In the genomic region with DNA sequence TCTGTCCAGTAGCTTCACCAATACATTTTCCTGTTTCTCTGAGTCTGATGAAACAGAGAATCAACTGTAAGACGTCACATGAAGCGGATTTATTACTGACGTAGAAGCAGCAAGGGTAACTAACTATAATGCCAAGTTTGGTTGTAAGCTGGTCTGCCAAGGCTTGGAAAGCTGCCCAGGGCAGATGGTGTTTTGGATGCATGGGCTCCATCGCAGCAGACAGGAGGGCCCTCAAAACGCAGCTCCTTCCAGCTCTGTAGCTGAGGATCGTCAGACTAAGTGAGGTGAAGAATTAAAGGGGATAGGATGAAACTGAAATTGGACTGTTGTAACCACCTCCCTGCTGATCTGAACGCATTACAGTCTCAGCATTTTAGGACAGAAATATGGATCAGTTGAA, we compare ENCODE assay signal across 11 mouse cellular contexts.
DNase-seq lines count a peak whose midpoint lies in the region; ATAC-seq and TF ChIP-seq lines count a peak whose summit lies in the region.
"Had no signal": no experiment of that assay in that cellular context is flagged by ENCODE, and none has a peak within 500 bp of the region (broad histone marks: within the 10 kb centered on the region; RNA-seq: fewer than 3 reads in every experiment).

No protein-coding gene starts in this region.

- no peak overlapping the region for H3K4me2 ChIP-seq in hindbrain, embryonic 14.5 days (replicated peaks)
- no peak overlapping the region for H3K4me2 ChIP-seq in hindbrain, embryonic 12.5 days (replicated peaks)
- no peak overlapping the region for H3K4me2 ChIP-seq in neural tube, embryonic 15.5 days
- H3K4me2 ChIP-seq in liver, embryonic 11.5 days, result no peak overlapping the region
- no peak overlapping the region for H3K4me2 ChIP-seq in lung, postnatal 0 days (replicated peaks; ENCODE audit: low read depth, low read length)

- no peaks in the 10 kb centered on the region for H3K9me3 ChIP-seq in hindbrain, embryonic 14.5 days (ENCODE audit: control insufficient read depth, low read length)
- no peaks in the 10 kb centered on the region for H3K9me3 ChIP-seq in hindbrain, embryonic 12.5 days (replicated peaks)
- H3K9me3 ChIP-seq in neural tube, embryonic 15.5 days (replicated peaks), result no peaks in the 10 kb centered on the region
- no peaks in the 10 kb centered on the region for H3K9me3 ChIP-seq in liver, embryonic 11.5 days (ENCODE audit: control insufficient read depth, low read length)
- H3K9me3 ChIP-seq in lung, postnatal 0 days (ENCODE audit: low read length), result no peaks in the 10 kb centered on the region

- peak; percentile 52 for ATAC-seq in hindbrain, embryonic 14.5 days (ENCODE audit: low FRiP score)
- no peak for ATAC-seq in hindbrain, embryonic 12.5 days (ENCODE audit: low FRiP score)
- peak; percentile 55; the same call in 1 of the 2 replicates for ATAC-seq in neural tube, embryonic 15.5 days (ENCODE audit: low FRiP score)
- ATAC-seq in liver, embryonic 11.5 days (replicated peaks; ENCODE audit: low FRiP score), result no peak
- no peak for ATAC-seq in lung, postnatal 0 days
- ATAC-seq: liver, postnatal 0 days had no signal

- no peak overlapping the region for H3K27ac ChIP-seq in hindbrain, embryonic 14.5 days
- no peak overlapping the region for H3K27ac ChIP-seq in hindbrain, embryonic 12.5 days
- H3K27ac ChIP-seq in layer of hippocampus, adult 2 months, result peak overlapping the region; percentile 59; the same call in 1 of the 2 replicates
- no peak overlapping the region for H3K27ac ChIP-seq in neural tube, embryonic 15.5 days (replicated peaks)
- no peak overlapping the region for H3K27ac ChIP-seq in liver, embryonic 11.5 days (ENCODE audit: low read depth, low read length)
- no peak overlapping the region for H3K27ac ChIP-seq in lung, postnatal 0 days (ENCODE audit: low read length)

- 75% methylated on average over 7 of the region's 7 CpGs for WGBS in hindbrain, embryonic 14.5 days
- WGBS in hindbrain, embryonic 12.5 days, result 91% methylated on average over 7 of the region's 7 CpGs
- WGBS in neural tube, embryonic 15.5 days, result 66% methylated on average over 7 of the region's 7 CpGs
- 84% methylated on average over 7 of the region's 7 CpGs for WGBS in liver, embryonic 11.5 days
- 75% methylated on average over 7 of the region's 7 CpGs for WGBS in lung, postnatal 0 days

- no peaks in the 10 kb centered on the region for H3K27me3 ChIP-seq in hindbrain, embryonic 14.5 days (ENCODE audit: control insufficient read depth, insufficient read depth, low read length)
- no peaks in the 10 kb centered on the region for H3K27me3 ChIP-seq in hindbrain, embryonic 12.5 days
- H3K27me3 ChIP-seq in neural tube, embryonic 15.5 days (replicated peaks), result no peaks in the 10 kb centered on the region
- no peaks in the 10 kb centered on the region for H3K27me3 ChIP-seq in liver, embryonic 11.5 days (replicated peaks; ENCODE audit: control insufficient read depth, insufficient read depth, low read length)
- no peaks in the 10 kb centered on the region for H3K27me3 ChIP-seq in lung, postnatal 0 days (replicated peaks; ENCODE audit: insufficient read depth, low read length)

- peak; percentile 63 for DNase-seq in hindbrain, embryonic 14.5 days (ENCODE audit: low spot score)
- DNase-seq in cerebellum, postnatal 10 days, result peak; percentile 99
- DNase-seq in layer of hippocampus, adult 2 months (ENCODE audit: low spot score in 2 of 2), result peak; percentile 73 to 75
- no peak for DNase-seq in liver, embryonic 11.5 days (ENCODE audit: low spot score)
- no peak for DNase-seq in embryo, embryonic 10.5 days (ENCODE audit: low spot score)
- no peak for DNase-seq in lung, postnatal 0 days (ENCODE audit: low spot score)
- DNase-seq: kidney, postnatal 25 days; liver, postnatal 0 days; thymus, postnatal 14 days had no signal

- no peak for TF ChIP-seq EP300 in lung, postnatal 0 days (IDR thresholded peaks at IDR 0.05)

- TF ChIP-seq CTCF in layer of hippocampus, adult 2 months (conservative IDR thresholded peaks at IDR 0.05), result no peak
- no peak for TF ChIP-seq CTCF in lung, postnatal 0 days (IDR thresholded peaks at IDR 0.05)

- H3K4me1 ChIP-seq in hindbrain, embryonic 14.5 days (replicated peaks; ENCODE audit: control insufficient read depth, insufficient read depth, low read length), result no peaks in the 10 kb centered on the region
- H3K4me1 ChIP-seq in hindbrain, embryonic 12.5 days, result no peaks in the 10 kb centered on the region
- 0 out of 2 replicates have a peak, but pooled peaks cover 3% of the 10 kb centered on the region for H3K4me1 ChIP-seq in neural tube, embryonic 15.5 days
- H3K4me1 ChIP-seq in liver, embryonic 11.5 days (replicated peaks; ENCODE audit: control insufficient read depth, insufficient read depth, low read length), result no peaks in the 10 kb centered on the region
- H3K4me1 ChIP-seq in lung, postnatal 0 days (ENCODE audit: insufficient read depth, low read depth, low read length), result no peaks in the 10 kb centered on the region

- H3K4me3 ChIP-seq in hindbrain, embryonic 14.5 days (replicated peaks; ENCODE audit: low read length), result no peak overlapping the region
- H3K4me3 ChIP-seq in hindbrain, embryonic 12.5 days, result no peak overlapping the region
- H3K4me3 ChIP-seq in layer of hippocampus, adult 2 months, result peak overlapping the region; percentile 19; the same call in 1 of the 2 replicates
- H3K4me3 ChIP-seq in neural tube, embryonic 15.5 days (replicated peaks), result no peak overlapping the region
- H3K4me3 ChIP-seq in liver, embryonic 11.5 days (ENCODE audit: low read depth, low read length), result no peak overlapping the region
- H3K4me3 ChIP-seq in lung, postnatal 0 days (ENCODE audit: low read depth, low read length), result no peak overlapping the region

- H3K36me3 ChIP-seq in hindbrain, embryonic 14.5 days (replicated peaks; ENCODE audit: control insufficient read depth, insufficient read depth), result no peaks in the 10 kb centered on the region
- H3K36me3 ChIP-seq in hindbrain, embryonic 12.5 days, result no peaks in the 10 kb centered on the region
- H3K36me3 ChIP-seq in neural tube, embryonic 15.5 days, result no peaks in the 10 kb centered on the region
- H3K36me3 ChIP-seq in liver, embryonic 11.5 days (ENCODE audit: control insufficient read depth, insufficient read depth, low read length), result no peaks in the 10 kb centered on the region
- no peaks in the 10 kb centered on the region for H3K36me3 ChIP-seq in lung, postnatal 0 days (ENCODE audit: insufficient read depth, low read length)

- no peak overlapping the region for H3K9ac ChIP-seq in hindbrain, embryonic 14.5 days
- no peak overlapping the region for H3K9ac ChIP-seq in hindbrain, embryonic 12.5 days
- no peak overlapping the region for H3K9ac ChIP-seq in neural tube, embryonic 15.5 days (replicated peaks)
- H3K9ac ChIP-seq in liver, embryonic 11.5 days (ENCODE audit: low read depth, low read length), result no peak overlapping the region
- no peak overlapping the region for H3K9ac ChIP-seq in lung, postnatal 0 days (replicated peaks; ENCODE audit: low read depth)
- H3K9ac ChIP-seq: liver, postnatal 0 days had no signal

Comparison
In these comparisons a context has a peak if more than half of its experiments do, and no peak if none do; other contexts are left out.
1. ATAC-seq: peak in hindbrain, embryonic 14.5 days (single experiment) and neural tube, embryonic 15.5 days (single experiment); none in hindbrain, embryonic 12.5 days (single experiment), liver, embryonic 11.5 days (single experiment) and lung, postnatal 0 days (single experiment).
2. DNase-seq: peak in hindbrain, embryonic 14.5 days (single experiment), cerebellum, postnatal 10 days (2 of 2) and layer of hippocampus, adult 2 months (2 of 2); none in liver, embryonic 11.5 days (single experiment), embryo, embryonic 10.5 days (single experiment) and lung, postnatal 0 days (single experiment).